Mouse (Mus musculus) embryonic facial prominence, embryonic 14.5 days (tissue): Measurements from ENCODE around the gene Fubp3. TPM values are rescaled to one million over a fixed set of nuclear protein-coding genes. Genes with fewer than 3 reads are reported as not detected.

Source experiments
- ATAC-seq: fragments of 200-750 bp; cut with Nextera tagmentation; 2 replicates; pipeline ENCODE4 v1.8.0; 2017; ENCODE audit warnings: low read depth, moderate number of reproducible peaks, moderate TSS enrichment
- DNase-seq: peaks from one replicate; pipeline ENCODE4 v3.0.0-alpha.2; 2015; ENCODE audit warnings: low spot score
- H3K27ac ChIP-seq: fragments of 300-500 bp; sonication (generic); replicated peaks from 2 replicates; pipeline ENCODE4 v1.5.1; 2014; ENCODE audit warnings: low read depth, mild to moderate bottlenecking, low read length, moderate library complexity
- H3K27me3 ChIP-seq: fragments of 300-500 bp; sonication (generic); replicated peaks from 2 replicates; pipeline ENCODE4 v1.6.1; 2014; ENCODE audit warnings: low read length; ENCODE audit not compliant: control insufficient read depth, insufficient read depth
- H3K36me3 ChIP-seq: fragments of 300-500 bp; sonication (generic); 2 replicates; pipeline ENCODE4 v1.6.1; 2014; ENCODE audit warnings: low read length, mixed read lengths; ENCODE audit not compliant: control insufficient read depth, insufficient read depth
- H3K4me1 ChIP-seq: fragments of 300-500 bp; sonication (generic); 2 replicates; pipeline ENCODE4 v1.6.1; 2014; ENCODE audit warnings: antibody characterized with exemption, low read length; ENCODE audit not compliant: control insufficient read depth, insufficient read depth
- H3K4me2 ChIP-seq: fragments of 300-500 bp; sonication (generic); 2 replicates; pipeline ENCODE4 v1.6.1; 2014; ENCODE audit warnings: low read depth, mild to moderate bottlenecking, low read length, moderate library complexity, mixed read lengths
- H3K4me3 ChIP-seq: fragments of 300-500 bp; sonication (generic); 2 replicates; pipeline ENCODE4 v1.5.1; 2014; ENCODE audit warnings: low read depth, mild to moderate bottlenecking, low read length
- H3K9ac ChIP-seq: fragments of 300-500 bp; sonication (generic); 2 replicates; pipeline ENCODE4 v1.6.1; 2014; ENCODE audit warnings: low read depth, mild to moderate bottlenecking, low read length, moderate library complexity, mixed read lengths
- H3K9me3 ChIP-seq: fragments of 300-500 bp; sonication (generic); 2 replicates; pipeline ENCODE4 v1.6.1; 2016; ENCODE audit warnings: low read length; ENCODE audit not compliant: control insufficient read depth
- WGBS: fragments of 180-500 bp; shearing (Covaris S2); extraction: QIAGEN DNeasy Blood & Tissue Kit; methylation state at CpG from one replicate; pipeline ENCODE4 v1.1.7; 2014; 5-methylcytosine and 5-hydroxymethylcytosine counted together
- polyA plus RNA-seq: library from polyadenylated mRNA; unstranded; fragments of >200 nt; fragmentation: Nextera tagmentation; extraction: Ambion mirVana; gene quantifications from 2 replicates; pipeline ENCODE4 v1.2.1, GENCODE M21; 2014

Fubp3 gene
- polyA plus RNA-seq, 1 experiment from 2014 or later = 72.9 TPM

DNA sequence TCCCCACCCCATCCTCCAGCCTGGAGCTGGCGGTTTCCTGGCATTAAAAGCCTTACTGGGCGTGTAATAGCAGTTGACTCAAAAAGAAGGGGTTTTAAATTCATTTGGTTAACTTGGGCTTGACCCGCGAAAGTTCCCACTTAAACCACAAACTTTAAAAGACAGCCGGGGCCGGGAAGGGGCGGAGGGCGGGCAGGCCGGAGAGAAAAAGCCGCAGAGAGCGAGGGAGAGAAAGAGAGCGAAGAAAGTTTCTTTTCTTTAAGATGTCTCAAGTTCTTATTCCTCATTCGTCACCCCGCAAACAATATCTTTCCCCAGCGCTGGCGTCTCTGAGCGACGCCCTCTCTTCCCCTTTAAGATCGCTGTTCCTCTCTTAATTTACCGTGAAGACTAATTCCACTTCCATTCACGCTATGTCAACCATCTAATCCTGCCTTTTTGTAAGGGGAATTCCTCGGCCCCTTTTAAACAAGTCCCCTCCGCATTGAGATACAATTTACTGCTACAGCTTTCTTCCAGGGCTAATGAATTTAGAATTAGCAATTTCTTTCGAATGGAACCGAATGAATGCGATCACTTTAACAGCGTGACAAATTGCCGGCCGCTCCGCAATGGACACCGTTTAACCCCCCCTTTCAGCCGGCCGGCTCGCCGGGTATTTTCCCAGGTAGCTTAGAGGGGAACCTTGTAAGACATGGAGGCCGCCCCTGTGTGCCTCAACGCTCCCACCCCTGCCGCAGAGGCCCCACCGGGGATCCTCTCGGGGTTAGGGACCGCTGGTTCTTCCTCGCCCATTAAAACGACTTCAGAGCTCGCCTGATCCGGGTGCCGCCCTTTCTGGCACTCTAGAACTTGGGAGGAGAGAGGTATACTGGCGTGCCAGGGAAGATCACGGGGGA is 68.4 kb downstream of the Fubp3 start:
- under 1% methylated on average over 46 of the region's 48 CpGs for WGBS
- H3K9me3 ChIP-seq = no peaks in the 10 kb centered on the region
- DNase-seq (no peak), ATAC-seq (no peak)
- H3K27ac ChIP-seq = no peak overlapping the region
- H3K27me3 ChIP-seq = peaks cover 99% of the 10 kb centered on the region
- H3K36me3 ChIP-seq = no peaks in the 10 kb centered on the region
- peaks cover 20% of the 10 kb centered on the region for H3K4me1 ChIP-seq
- no peak overlapping the region for H3K9ac ChIP-seq
- peak overlapping the region; percentile 12 for H3K4me3 ChIP-seq
- peak overlapping the region; percentile 31 for H3K4me2 ChIP-seq

GRCm38 (mm10) chr2:31641508-31641830 is 69.0 kb downstream of the Fubp3 start:
- peak overlapping the region; percentile 12; the same call in 1 of the 2 replicates for H3K4me3 ChIP-seq
- H3K4me2 ChIP-seq = 0 out of 2 replicates have a peak overlapping the region, but pooled peaks have one; percentile 31
- WGBS = 1% methylated on average over 11 of the region's 11 CpGs

DNA sequence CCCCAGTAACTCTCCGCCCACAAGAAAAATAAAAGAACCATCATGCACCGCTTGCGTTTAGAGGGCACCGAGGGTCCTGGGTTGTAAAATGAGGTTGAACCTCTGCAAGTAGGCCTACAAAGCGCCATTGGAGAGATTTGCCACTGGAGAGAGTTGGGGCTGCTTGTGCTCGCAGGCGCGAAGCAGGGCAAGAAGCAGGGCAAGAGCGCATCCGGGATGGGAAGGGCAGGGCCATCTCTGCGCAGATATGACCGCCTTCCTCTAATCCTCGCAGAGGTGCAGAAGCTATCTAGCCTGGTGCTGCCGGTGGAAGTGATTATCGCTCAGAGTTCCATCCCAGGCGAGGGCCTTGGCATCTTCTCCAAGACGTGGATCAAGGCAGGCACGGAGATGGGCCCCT is 69.5 kb downstream of the Fubp3 start:
- H3K4me2 ChIP-seq = no peak overlapping the region
- 3% methylated on average over 16 of the region's 18 CpGs for WGBS
- peaks cover 9% of the 10 kb centered on the region; the same call in 1 of the 2 replicates for H3K4me1 ChIP-seq
- no peaks in the 10 kb centered on the region for H3K9me3 ChIP-seq
- H3K4me3 ChIP-seq = 0 out of 2 replicates have a peak overlapping the region, but pooled peaks have one; percentile 5
- peaks cover 99% of the 10 kb centered on the region for H3K27me3 ChIP-seq
- ATAC-seq = no peak
- H3K27ac ChIP-seq = no peak overlapping the region
- no peaks in the 10 kb centered on the region for H3K36me3 ChIP-seq
- no peak for DNase-seq
- no peak overlapping the region for H3K9ac ChIP-seq

More at GRCm38 (mm10) chr2:31641508-31641830, 69.0 kb downstream of the Fubp3 start:
- Histone ChIP-seq H3K9ac (no peak overlapping the region), H3K9me3 (no peaks in the 10 kb centered on the region), H3K4me1 (peaks cover 14% of the 10 kb centered on the region; the same call in 1 of the 2 replicates), H3K36me3 (no peaks in the 10 kb centered on the region), H3K27me3 (peaks cover 99% of the 10 kb centered on the region), H3K27ac (no peak overlapping the region)
- DNase-seq (no peak), ATAC-seq (no peak)

DNA sequence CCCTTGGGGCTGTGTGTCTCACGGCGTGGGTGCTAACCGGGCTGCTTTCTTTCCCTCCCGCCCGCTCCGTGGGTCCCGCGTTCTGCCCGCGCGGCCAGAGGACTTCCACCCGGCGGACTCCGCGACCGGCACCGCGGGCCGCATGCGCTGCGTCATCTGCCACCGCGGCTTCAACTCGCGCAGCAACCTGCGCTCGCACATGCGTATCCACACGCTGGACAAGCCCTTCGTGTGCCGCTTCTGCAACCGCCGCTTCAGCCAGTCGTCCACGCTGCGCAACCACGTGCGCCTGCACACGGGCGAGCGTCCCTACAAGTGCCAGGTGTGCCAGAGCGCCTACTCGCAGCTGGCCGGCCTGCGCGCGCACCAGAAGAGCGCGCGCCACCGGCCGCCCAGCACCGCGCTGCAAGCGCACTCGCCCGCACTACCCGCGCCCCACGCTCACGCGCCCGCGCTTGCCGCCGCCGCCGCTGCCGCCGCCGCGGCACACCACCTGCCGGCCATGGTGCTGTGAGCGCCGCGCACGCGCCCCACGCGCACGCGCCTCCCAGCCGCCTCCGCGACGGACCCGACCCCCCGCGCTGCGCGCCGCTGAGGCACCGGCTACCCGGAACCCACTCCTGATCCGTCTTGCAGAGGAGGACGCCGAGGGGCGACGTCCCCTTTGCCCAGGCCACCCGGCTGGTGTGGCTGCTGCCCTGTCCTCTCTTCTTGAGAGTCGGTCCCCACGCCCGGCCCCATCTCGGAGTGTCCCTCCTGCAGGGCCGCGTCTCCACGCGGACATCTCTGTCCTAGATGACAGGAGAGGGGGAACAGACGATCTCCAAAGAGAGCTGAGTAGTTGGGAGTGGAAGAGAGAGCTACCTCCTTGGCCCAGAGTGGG is 81.8 kb downstream of the Fubp3 start:
- peak overlapping the region; percentile 40 for H3K9ac ChIP-seq
- 0% methylated on average over 48 of the region's 109 CpGs for WGBS

GRCm38 (mm10) chr2:31654854-31655559 is 82.6 kb downstream of the Fubp3 start:
- no peak for DNase-seq
- Histone ChIP-seq H3K9me3 (0 out of 2 replicates have a peak, but pooled peaks cover 3% of the 10 kb centered on the region), H3K4me1 (0 out of 2 replicates have a peak, but pooled peaks cover 6% of the 10 kb centered on the region), H3K9ac (no peak overlapping the region), H3K4me3 (peak overlapping the region; percentile 55), H3K27me3 (peaks cover 67% of the 10 kb centered on the region), H3K4me2 (peak overlapping the region; percentile 93), H3K36me3 (no peaks in the 10 kb centered on the region), H3K27ac (no peak overlapping the region)
- 6% methylated on average over 22 of the region's 22 CpGs for WGBS
- no peak for ATAC-seq

More for the DNA sequence above, 81.8 kb downstream of the Fubp3 start:
- Histone ChIP-seq H3K36me3 (no peaks in the 10 kb centered on the region), H3K27me3 (peaks cover 74% of the 10 kb centered on the region), H3K4me2 (peak overlapping the region; percentile 93), H3K4me3 (peak overlapping the region; percentile 55), H3K4me1 (0 out of 2 replicates have a peak, but pooled peaks cover 6% of the 10 kb centered on the region), H3K27ac (no peak overlapping the region), H3K9me3 (0 out of 2 replicates have a peak, but pooled peaks cover 3% of the 10 kb centered on the region)
- DNase-seq = no peak
- ATAC-seq = peak; percentile 58

DNA sequence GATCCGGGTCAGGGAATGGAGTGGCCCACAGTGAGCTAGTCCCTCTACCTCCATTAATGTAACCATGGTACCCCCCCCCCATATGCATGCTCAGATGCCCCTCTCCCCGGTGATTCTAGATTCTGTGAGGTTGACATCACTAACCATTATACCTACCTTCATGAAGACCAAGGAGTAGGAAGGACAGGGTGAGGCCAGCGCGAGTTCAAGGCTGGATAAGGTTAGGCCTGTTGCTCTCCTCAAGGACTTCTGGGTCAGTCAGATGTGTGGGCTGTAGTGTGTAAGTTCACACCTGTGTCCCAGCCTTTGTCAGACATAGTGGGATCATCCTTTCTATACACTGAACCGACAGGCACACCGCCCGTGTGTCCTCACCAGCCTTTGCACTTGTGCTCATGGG is 83.9 kb downstream of the Fubp3 start:
- H3K4me2 ChIP-seq = no peak overlapping the region
- H3K4me1 ChIP-seq = 0 out of 2 replicates have a peak, but pooled peaks cover 6% of the 10 kb centered on the region
- ATAC-seq (no peak), DNase-seq (no peak)
- no peaks in the 10 kb centered on the region for H3K36me3 ChIP-seq
- no peak overlapping the region for H3K27ac ChIP-seq
- 0 out of 2 replicates have a peak, but pooled peaks cover 3% of the 10 kb centered on the region for H3K9me3 ChIP-seq
- peaks cover 57% of the 10 kb centered on the region for H3K27me3 ChIP-seq
- no peak overlapping the region for H3K9ac ChIP-seq
- WGBS = 81% methylated on average over 7 of the region's 7 CpGs
- H3K4me3 ChIP-seq = no peak overlapping the region

DNA sequence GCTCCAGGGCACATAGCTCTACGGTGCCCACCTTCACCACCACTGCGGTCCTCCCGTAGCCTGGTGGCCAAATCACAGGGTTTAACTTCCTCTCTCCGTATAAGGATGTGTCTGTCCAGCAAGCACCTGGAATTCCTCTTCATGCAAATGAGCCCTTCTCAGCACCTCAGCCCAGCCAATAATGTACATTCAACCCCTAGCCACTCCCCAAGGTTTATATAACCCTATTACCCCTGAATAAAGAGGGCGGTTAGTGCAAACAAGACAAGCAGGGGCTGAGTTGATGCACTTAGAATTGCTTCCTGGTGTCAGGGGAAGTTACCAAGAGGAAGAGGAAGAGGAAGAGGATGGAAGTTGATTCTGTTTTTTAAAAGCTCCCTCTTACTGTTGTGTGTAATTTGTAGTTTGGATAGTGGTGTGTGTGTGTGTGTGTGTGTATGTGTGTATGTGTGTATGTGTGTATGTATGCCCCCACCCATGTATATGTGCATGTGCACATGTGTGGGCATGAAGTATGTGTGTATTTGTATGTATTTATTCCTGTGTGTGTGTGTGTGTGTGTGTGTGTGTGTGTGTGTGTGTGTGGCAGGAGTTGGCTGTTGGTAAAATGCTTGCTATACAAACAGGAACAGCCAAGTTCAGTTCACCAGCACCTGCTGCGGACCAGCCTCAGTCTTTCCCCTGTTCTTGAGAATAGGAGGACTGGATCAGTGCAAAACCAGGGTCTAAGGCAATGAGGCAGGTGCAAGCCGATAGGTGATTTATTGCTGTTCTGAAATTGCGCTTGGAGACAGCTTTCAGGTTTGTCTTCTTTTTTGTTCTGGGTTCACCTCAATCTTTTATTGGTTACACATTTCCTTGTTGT is 90.7 kb downstream of the Fubp3 start:
- ATAC-seq (no peak), DNase-seq (no peak)
- Histone ChIP-seq H3K27ac (no peak overlapping the region), H3K9ac (no peak overlapping the region), H3K4me3 (no peak overlapping the region), H3K27me3 (no peaks in the 10 kb centered on the region; the same call in 1 of the 2 replicates), H3K9me3 (0 out of 2 replicates have a peak, but pooled peaks cover 3% of the 10 kb centered on the region), H3K4me1 (no peaks in the 10 kb centered on the region), H3K4me2 (no peak overlapping the region), H3K36me3 (no peaks in the 10 kb centered on the region)
- WGBS = 55% methylated on average over 8 of the region's 8 CpGs
